Mouse (Mus musculus) lung, adult 18-20 months (tissue): ENCODE data around the gene Lrsam1.

Source experiments
- DNase-seq, 2 experiments: peaks; one replicate each; pipeline ENCODE4 v3.0.0; 2022; ENCODE audit warnings: mixed read lengths in 2 of 2

Lrsam1 gene

DNA sequence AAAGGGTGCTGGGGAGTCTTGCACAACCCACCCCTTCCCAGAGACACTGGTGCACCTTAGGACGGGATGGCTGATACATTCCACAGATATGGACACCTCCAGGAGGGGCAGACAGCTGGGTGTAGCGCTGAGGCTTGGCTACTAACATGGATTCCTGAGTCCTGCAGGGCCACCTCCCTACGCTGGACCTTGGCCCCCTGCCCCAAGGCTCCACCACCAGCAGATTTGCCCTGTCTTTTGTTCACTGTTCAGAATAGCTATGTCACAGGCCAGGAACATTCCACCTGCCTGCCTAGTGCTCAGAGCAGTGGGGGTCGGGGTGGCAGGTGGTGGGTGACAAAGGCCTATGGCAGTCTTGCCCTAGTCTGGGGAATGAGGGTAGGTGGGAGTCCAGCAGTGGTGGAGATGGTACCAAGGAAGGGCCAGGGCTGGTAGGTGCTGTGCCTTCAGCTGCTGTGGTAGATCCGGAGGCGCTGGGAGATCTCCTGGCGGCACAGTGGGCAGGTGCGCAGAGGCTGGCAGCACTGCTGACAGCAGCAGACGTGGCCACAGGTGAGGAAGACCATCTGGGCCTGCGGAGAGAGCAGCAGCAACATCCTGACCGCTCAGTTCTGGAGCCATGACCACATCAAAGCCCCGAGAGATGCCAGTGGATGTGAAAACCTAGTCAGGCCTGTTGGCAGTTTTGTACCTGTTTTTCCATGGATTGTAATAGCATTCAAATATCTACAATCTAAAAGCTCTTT is 34.9 kb downstream of the Lrsam1 start:
- DNase-seq: no peak

DNA sequence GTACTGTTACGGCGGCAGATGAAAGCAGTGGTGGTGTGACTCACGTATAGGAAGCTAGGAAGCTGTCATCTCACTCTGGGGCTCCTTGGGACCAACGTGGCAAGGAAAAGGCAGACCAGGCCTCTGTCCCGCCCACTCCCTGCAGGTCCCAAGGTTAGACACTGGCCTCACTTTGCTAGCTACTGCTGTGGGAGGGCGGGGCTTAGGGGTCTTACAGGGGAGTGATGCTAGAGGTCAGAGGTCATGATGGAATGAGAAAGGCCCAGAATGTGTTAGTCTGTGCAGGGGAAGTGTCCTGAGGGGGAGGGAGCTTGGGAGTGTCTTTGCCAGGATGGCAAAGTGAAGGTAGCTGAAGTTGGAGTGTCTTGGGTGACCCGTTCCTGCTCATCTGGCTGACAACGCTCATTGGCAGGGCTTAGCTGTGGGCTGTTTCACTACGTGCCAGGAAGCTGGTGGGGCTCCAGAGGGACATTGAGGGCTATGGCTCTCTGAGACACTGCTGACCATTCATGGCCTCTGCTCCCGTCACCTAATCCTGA is 37.0 kb downstream of the Lrsam1 start:
- no peak for DNase-seq

DNA sequence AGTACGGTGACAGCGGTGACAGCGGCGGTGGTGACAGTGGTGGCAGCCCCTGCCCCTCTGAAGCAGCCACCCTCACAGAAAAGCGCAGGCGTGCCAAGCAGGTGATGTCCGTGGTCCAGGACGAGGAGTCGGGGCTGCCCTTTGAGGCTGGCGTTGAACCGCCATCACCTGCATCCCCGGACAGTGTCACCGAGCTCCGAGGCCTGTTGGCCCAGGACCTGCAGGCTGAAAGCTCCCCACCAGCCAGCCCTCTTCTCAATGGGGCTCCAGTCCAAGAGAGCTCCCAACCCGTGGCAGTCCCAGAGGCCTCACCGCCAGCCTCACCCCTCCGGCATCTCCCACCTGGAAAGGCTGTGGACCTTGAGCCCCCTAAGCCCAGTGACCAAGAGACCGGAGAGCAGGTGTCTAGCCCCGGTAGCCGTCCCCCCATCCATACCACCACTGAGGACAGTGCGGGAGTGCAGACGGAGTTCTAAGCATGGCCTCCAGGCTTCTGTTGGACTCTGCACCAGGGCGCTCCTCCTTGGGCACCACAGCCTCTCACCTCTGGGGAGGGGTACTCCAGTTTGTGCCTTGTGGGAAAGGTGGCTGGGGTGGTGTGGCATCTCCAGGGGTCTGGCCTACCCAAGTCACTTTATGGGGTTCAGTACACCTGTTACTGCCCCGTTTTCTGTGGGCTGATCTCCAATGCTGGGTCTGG is 37.7 kb downstream of the Lrsam1 start:
- no peak for DNase-seq

DNA sequence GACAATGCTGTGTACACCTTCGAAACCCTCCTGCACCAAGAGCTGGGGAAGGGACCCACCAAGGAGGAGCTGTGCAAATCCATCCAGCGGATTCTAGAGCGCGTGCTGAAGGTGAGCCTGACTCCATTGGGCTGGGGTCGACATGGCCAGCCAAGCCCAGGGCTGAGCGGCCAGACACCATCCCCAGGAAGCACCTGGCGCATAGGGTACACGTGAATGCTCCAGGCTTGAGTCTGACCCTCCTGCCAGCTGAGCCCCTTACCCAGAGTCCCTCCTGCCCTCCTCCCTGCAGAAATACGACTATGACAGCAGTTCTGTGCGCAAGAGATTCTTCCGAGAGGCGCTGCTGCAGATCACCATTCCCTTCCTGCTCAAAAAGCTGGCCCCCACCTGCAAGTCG is 38.9 kb downstream of the Lrsam1 start:
- DNase-seq: no peak

DNA sequence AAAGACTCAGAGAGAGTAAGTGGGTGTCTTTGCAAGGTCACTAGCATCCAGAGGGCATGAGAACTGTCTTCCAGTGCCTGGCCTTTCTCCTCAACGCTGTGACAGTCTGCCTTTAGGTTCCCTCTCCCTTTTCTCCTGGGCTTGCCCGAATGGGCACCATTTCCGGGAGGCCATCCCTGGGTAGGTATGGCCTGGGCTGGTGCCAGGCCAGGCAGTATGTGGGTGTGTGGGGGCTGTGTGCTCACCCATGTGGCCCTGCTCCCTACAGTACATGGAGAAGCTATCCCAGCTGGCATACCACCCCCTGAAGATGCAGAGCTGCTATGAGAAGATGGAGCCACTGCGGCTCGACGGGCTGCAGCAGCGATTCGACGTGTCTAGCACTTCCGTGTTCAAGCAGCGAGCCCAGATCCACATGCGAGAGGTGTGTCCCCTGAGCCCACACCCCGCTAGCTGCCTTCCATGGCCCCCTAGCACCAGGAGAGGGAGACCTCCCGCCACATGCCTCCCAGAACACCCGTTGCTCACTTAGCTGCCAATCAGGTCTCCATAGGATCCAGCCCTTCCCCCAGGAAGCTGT is 39.5 kb downstream of the Lrsam1 start:
- no peak for DNase-seq

DNA sequence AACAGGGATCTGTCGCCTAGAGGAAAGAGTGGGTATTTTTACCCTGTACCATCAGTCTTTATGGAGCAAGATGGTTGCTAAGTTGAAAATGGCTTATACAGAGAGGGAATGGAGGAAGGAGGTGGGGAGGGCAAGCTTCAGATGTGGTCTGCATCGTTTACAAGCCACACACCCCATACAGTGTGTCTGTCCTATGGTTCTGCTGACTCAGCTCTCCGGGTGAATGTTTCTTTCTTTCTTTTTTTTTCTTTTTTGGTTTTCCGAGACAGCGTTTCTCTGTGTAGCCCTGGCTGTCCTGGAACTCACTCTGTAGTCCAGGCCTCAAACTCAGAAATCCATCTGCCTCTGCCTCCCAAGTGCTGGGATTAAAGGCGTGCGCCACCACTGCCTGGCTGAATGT is 40.2 kb downstream of the Lrsam1 start:
- no peak for DNase-seq

DNA sequence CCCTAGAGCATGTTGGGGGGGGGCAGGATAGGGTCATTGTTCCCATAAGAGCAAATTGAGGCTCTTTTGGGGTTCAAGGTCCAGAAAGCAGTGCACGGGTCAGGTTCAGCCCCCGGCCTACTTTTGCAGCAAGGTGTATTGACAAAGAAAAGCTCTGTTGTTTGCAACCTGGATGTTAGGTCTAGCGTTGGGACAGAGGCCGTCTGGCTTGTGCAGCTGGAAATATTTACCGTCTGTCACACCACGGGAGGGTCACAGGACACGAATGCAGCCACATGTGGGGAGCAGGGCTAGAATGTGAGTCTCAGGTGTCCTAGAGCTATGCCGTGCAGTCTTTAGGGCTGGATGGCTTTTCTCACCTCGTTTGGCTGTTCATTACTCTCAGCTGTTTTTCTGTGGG is 43.0 kb downstream of the Lrsam1 start:
- no peak for DNase-seq

DNA sequence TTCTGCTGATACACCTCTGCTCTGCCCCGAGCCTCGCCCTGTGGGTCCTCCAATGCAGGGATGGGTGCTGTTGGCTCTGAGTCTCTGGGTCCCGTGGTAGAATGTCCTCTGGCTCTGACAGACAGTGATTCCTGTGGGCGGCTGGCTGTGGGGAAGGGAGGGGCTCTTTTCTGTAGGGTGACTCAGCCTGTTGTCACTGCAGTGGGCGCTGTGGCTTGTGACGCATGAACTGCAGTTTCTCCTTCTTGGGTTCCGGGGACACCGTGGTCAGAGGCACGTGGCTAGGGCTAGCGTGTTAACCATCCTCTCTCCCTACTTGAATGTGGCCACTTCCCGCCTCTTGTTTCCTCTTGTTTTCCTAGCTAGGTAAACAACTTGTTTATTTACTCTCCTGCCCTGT is 43.9 kb downstream of the Lrsam1 start:
- peak; percentile 84 to 86 for DNase-seq

DNA sequence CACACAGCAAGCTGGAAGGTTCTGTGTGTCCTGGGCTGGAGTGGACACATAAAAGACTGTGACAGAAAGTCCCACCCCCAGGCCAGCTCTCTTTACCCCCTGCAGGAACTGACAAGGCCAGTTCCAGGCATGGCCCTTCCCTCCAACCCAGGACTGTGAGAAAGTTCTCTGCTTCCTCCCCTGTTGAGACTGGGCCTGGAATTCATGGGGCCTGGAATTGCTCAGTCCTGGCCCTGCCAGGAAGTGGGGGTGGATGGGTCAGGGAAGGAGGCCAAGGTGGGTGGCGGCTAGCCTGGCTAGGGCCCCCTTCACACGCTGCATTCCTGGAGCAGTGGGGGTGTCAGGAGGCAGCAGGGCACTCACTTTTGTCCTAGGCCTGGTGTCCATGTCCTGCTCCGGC is 46.5 kb downstream of the Lrsam1 start:
- peak; percentile 82 to 88 for DNase-seq

DNA sequence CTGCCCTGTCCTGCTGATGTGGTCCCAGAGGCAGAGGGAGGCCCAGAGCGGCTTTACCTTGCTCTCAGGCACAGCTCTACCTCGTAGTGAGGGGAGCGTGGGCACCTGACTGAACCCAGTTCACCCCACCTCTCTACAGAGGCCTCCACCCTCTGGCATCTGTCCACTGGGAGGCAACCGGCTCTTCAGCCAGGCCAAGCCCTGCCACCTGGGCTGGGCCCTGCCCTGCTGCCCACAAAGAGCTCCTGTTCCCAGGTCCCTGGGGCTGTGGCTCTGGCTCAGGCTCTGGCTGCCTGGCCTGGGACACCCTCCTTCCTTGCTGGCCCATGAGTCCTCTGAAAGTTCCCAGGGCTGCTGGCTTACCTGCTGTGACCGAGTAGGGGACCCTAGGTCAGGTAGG is 47.1 kb downstream of the Lrsam1 start:
- peak; percentile 90 to 93 for DNase-seq

DNA sequence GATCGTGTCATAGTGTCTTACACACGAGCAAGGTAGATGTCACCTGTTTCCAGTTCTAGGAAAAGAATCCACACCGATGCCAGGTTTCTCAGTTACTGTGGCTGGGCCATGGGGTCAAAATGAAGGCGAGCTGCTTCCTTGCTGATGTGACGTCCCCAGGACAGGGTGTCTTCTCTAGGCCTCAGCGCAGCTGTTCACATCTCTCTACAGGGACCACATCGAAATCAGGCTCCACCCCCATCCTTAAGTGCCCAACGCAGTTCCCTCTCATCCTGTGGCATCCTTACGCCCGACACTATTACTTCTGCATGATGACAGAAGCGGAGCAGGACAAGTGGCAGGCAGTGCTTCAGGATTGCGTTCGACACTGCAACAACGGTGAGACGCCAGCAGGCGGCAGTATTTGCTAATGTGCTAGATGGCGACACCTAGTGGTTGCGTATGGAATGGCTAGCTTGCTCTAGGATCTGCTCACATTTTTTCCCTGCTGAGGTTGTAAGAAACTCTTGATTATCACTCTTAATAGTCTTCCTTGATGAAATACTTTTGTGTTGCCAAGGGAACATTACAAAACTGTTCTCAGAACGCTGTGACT is 49.1 kb downstream of the Lrsam1 start:
- peak; percentile 81 for DNase-seq

DNA sequence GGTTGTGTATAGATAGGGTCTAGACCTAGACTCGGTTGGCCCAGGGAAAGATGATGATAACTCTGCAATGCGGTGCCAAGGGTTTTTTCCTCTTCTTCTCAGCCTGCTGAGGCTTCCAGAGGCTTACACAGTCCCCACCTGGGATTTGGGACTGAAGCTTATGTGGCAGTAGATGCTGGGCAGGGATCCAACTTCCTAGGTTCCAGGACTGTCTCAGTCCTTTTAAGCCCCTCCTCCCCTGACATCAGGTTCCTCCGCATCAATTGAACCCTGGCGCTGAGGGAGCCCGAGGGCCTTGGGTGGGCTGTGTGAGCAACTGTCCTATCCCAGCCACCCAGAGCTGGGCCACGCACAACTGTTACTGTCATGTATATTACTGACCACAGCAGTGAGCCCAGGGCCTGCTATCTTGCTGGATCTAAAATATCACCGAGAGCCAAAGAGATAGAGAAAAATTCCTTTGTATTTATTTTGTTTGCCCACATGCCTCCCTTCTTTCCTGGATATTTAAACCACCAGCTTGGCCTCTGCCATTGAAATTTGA is 49.7 kb downstream of the Lrsam1 start:
- DNase-seq: no peak

DNA sequence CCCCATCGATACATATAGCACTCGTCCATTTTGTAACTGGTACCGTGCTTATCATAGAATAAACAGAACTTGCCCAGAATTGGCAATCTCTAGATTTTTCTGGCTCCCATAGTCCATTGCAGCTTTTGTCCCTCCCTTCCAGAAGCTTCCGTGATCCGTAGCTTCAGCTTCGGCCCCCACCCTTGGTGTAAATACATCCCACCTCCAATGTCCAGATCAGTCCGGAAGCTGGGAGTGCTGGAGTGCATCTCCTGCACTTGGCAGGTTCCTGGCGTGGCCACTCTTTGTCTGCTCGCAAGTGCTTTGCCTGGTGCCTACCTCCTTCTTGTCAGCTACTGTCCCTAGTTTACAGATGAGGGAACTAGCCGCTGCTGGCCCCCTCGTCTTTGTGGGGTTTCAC is 52.6 kb downstream of the Lrsam1 start:
- DNase-seq: peak in 1 of 2 experiments; percentile 62

DNA sequence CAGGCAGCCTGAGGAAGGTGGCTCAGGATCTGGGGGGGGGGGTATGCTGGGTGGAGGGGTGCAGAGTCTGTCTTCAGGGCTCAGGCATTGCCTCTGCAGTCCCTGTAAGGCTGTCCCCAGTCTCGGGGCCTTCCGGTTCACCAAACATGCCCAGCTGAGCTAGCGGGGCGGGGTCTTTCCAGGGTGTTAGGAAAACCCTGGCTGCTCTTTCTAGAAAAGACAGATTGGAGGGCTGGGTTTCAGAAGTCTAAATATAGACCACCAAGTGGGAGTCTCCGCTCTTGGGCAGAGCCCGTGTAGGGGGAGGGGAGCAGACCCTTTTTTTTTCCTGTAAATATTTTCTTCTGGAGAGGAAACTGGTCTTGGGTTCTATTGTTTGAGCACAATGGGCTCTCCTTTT is 53.1 kb downstream of the Lrsam1 start:
- DNase-seq: peak; percentile 76 to 83

DNA sequence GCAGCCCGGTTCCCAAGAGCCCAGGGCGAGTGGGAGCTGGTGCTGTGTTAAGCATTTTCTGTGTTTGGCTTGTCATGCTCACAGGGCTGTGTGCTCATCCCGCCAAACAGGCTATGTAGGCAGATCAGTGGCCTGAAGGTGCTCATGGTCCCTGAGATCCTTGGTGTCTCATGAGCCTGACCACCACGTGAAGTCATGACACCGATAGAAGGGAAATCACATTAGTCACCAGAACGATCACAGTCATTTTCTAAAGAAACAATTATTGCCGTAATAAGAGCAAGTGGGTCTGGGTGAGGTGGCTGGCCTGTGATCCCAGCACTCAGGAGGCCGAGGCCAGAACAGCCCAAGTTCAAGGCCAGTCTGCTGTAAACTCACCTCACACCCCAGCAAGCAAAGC is 54.0 kb downstream of the Lrsam1 start:
- no peak for DNase-seq

DNA sequence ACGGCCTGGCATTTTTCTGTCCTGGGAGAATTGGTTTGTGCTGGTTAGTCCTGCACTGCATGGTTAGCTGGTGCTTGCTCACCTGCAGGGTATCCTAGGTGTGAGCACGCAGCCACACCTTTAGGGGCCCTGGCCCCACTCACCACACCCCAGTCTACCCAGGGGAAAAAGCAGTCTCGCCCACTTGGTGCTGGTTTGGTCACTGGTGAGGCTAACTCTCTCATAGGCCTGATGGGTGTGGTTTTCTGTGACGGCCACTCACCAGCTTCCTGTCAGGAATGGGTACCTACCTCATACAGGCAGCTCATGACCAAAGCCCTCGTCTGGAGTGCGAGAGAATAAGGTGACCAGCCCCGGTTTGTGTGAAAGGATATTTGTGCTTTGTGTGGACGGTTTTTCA is 56.1 kb downstream of the Lrsam1 start:
- DNase-seq: peak in 1 of 2 experiments; percentile 61

DNA sequence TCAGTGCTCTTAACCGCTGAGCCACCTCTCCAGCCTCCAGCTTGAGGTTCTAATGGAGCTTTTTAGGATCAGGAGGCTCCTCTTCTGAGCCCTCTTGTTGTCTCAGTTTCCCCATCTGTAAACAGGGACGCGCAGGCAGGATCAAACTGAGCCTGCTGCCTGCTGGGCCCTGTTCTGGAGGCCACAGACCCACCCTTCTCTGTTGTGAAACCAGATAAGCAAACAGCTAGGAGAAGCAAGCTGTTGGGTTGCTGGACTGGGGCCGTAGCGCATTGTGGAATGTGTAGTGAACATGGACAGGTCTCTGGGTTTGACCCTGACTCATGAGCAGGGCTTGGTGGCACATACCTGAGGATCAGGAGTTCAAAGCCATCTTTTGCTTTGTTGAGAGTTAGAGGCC is 56.8 kb downstream of the Lrsam1 start:
- DNase-seq: peak in 1 of 2 experiments; percentile 66

DNA sequence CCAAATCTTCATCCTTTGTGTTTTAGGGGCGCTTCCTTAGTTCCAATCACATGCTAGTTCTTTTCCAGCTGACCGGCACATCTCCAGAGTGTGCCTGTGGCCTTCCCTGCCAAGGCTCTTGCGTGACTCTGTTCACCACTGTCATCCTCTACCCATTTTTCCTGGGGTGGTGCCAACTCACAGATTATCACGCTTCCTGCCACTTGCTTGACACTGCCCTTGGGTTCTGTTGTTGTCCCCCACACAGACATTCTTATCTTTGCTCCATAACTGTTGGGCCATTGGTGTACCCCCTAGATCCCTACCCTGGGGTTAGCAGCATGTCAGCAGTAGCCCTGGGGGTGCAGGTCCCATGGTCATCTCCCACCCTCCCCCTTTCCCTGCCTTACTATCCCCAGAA is 57.9 kb downstream of the Lrsam1 start:
- no peak for DNase-seq

DNA sequence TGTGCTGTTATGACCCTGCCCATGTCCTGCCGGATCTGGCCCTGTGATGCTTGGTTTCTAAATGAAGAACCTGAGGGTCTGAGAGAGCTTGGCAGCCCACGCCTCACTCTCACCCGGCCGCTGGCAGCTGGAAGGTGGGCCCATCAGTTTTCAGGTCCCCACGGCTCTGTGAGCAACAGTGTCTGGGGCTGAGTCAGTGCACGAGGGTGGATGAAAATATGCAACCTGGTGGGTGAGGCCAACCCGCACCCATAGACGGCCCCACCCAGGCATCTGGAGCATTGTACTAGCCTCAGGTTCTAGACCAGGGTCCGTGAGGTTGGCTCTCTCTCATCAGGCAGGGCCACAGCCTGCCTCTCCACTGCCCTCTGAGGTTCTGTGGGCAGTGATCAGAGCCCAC is 59.3 kb downstream of the Lrsam1 start:
- no peak for DNase-seq

DNA sequence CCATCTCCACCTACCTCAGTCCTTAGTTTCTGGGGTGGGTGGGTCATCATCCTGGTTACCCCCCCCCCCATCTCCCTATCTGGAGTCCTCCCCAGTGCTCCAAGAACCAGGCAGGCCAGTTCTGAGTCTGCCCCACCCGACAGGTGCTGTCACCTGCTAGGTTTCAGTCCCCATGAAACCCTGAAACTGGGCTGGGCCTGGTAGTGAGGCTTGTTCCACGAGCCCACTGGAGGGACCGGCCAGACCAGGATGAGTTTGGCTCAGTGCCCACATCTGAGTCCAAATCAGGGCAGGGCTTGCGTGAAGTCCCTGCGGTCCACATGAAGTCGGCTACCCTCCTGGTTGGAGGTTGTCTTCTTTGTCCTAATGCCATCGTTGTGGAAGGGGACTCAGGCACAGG is 62.4 kb downstream of the Lrsam1 start:
- peak; percentile 81 to 90 for DNase-seq

DNA sequence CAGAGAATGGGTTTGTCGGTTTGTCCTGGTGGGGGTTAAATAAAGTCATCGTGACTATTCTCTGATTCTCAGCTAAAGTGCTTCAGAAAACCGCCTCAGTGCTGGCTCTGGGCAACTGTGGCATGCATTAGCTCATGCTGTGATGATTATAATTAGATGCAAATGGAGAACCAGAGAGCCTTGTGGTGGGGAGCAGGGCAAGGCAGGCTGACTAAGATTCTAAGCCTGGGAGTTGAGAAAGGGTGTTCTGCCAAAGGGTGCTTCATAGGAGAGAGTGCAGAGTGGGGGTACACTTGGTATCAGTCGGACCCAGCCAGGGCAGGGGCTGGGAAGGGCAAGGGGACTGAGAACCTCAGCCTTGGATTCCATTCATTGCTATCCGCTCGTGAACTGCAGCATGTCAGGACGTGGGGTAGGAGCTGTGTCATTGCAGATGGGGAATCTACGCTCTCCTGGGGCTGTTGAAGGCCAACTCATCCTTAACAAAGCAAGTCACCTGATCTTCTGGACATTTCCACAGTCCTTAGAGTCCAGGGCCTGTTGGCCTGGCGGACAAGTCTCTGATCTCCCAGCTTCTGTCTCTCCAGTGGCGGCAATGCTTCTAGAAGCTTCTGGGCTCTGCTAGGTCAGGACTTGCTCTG is 64.8 kb downstream of the Lrsam1 start:
- no peak for DNase-seq

DNA sequence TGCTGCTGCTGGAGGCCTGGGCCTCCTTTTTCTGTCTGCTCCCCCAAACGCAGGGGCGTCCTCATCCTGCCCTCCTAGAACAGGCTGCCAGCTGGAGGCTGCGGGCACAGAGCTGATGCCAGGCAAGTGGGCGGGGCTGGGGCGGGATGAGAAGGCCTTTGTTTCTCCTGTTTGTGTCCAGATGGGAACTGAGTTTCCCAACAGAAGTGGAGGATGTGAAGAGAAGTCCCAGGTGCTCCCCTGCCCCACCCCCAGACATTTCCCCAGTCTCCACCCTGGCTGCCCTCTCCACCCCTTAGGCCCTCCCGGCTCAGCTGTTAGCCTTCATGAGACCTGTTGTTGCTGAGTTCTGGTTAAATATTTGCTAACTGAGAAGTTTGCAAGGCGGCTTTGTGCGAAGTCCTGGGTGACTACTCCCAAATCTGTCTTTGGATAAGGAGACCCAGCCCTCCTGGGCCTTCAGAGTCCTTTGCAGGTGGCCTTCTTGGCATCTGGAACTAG is 65.8 kb downstream of the Lrsam1 start:
- peak; percentile 67 to 82 for DNase-seq

DNA sequence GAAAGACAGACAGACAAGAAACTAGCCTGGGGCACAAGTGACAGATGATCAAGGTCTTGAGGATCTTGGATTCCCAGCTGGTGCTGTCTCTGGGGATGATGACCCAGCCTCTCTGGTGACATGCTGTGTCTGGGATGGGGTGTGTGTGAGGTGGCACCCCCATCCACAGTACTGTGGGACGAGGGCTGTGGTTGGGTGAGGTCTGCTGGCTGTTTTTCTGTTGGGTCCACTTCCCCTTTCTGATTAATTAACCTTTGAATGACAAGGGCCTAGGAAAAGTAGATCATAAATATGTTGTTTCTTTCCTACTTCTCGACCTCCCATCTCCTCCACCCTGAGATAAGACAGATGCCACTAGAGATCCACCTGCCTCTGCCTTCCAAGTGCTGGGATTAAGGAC is 67.3 kb downstream of the Lrsam1 start:
- no peak for DNase-seq
